Mouse (Mus musculus) midbrain, embryonic 16.5 days (tissue): ENCODE measurements around the gene Psg21. TPM values are rescaled to one million over a fixed set of nuclear protein-coding genes. Genes with fewer than 3 reads are reported as not detected.
"Not testable (repeated sequence)": the region's sequence is repeated elsewhere in the genome, so short reads cannot be mapped to it uniquely, and the experiment has no call there.

Experiments used
- ATAC-seq: fragments of 200-750 bp; cut with Nextera tagmentation; 2 replicates; pipeline ENCODE4 v1.8.0; 2017; ENCODE audit warnings: moderate TSS enrichment
- H3K27ac ChIP-seq: fragments of 300-500 bp; sonication (generic); 2 replicates; pipeline ENCODE4 v1.5.1; 2014; ENCODE audit warnings: mild to moderate bottlenecking, low read length, mixed read lengths
- H3K27me3 ChIP-seq: fragments of 300-500 bp; sonication (generic); 2 replicates; pipeline ENCODE4 v1.6.1; 2014; ENCODE audit warnings: low read depth, low read length, mixed read lengths; ENCODE audit not compliant: control insufficient read depth, insufficient read depth
- H3K36me3 ChIP-seq: fragments of 300-500 bp; sonication (generic); 2 replicates; pipeline ENCODE4 v1.6.1; 2014; ENCODE audit warnings: mild to moderate bottlenecking, low read length, moderate library complexity, mixed read lengths; ENCODE audit not compliant: control insufficient read depth, insufficient read depth
- H3K4me1 ChIP-seq: fragments of 300-500 bp; sonication (generic); 2 replicates; pipeline ENCODE4 v1.6.1; 2014; ENCODE audit warnings: mild to moderate bottlenecking, low read length, mixed read lengths; ENCODE audit not compliant: control insufficient read depth, insufficient read depth
- H3K4me2 ChIP-seq: fragments of 300-500 bp; sonication (generic); 2 replicates; pipeline ENCODE4 v1.6.1; 2014; ENCODE audit warnings: mild to moderate bottlenecking, low read length, mixed read lengths
- H3K4me3 ChIP-seq: fragments of 300-500 bp; sonication (generic); 2 replicates; pipeline ENCODE4 v1.5.1; 2014; ENCODE audit warnings: low read depth, mild to moderate bottlenecking, low read length, moderate library complexity, mixed read lengths
- H3K9ac ChIP-seq: fragments of 300-500 bp; sonication (generic); 2 replicates; pipeline ENCODE4 v1.6.1; 2014; ENCODE audit warnings: low read depth, low read length, mixed read lengths
- H3K9me3 ChIP-seq: fragments of 300-500 bp; sonication (generic); replicated peaks from 2 replicates; pipeline ENCODE4 v1.6.1; 2014; ENCODE audit warnings: mild to moderate bottlenecking, low read length, mixed read lengths; ENCODE audit not compliant: control insufficient read depth, poor library complexity, severe bottlenecking
- WGBS: fragments of 180-500 bp; shearing (Covaris S2); extraction: QIAGEN DNeasy Blood & Tissue Kit; methylation state at CpG from one replicate; pipeline ENCODE4 v1.1.7; 2014; 5-methylcytosine and 5-hydroxymethylcytosine counted together
- polyA plus RNA-seq: library from polyadenylated mRNA; unstranded; fragments of >200 nt; fragmentation: Nextera tagmentation; extraction: Ambion mirVana; gene quantifications from 2 replicates; pipeline ENCODE4 v1.2.1, GENCODE M21; 2015

Gene Psg21
- polyA plus RNA-seq = not detected in 2 replicates

- not testable (repeated sequence) for H3K27ac ChIP-seq, H3K4me3 ChIP-seq, ATAC-seq, H3K9me3 ChIP-seq, H3K4me1 ChIP-seq, H3K4me2 ChIP-seq, H3K36me3 ChIP-seq, H3K27me3 ChIP-seq, H3K9ac ChIP-seq
- 38% methylated on average over 1 of the region's 2 CpGs for WGBS
Measured at GRCm38 (mm10) chr7:18656625-18657024, at the start of gene Psg21. Psg21 (minus strand) TSS chr7:18656725.

DNA sequence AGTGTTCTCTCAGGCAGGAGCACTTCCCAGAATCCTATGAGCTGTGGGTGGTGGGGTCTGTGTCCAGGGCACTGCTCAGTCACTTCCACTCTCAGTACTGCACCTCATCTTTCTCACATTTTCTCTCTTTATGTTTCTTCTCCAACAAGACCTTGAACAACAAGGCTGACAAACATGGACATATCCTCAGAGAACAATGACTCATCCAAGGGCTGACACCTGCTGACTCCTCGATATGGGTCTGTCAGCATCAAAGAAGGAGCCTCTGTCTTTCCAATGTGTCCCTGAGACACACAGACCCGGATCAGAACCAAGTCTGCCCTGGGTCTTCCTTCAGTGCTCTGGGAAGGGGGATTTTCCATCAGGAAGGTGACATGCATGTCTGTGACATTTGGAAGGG, 29.6 kb upstream of the Psg21 start, which contains the start of gene Psg20:
Gene Psg20 (minus strand): TSS at position 101 of the 400 bp plus-strand sequence.
- Histone ChIP-seq H3K27ac (no peak within 1 kb of the TSS), H3K4me2 (no peak within 1 kb of the TSS), H3K9ac (no peak within 1 kb of the TSS), H3K4me3 (no peak within 1 kb of the TSS), H3K27me3 (no peaks in the 10 kb centered on the region), H3K4me1 (no peaks in the 10 kb centered on the region), H3K9me3 (no peaks in the 10 kb centered on the region), H3K36me3 (no peaks in the 10 kb centered on the region)
- 69% methylated on average over 2 of the region's 2 CpGs for WGBS
- ATAC-seq = no peak

- no peaks in the 10 kb centered on the region for H3K27me3 ChIP-seq
- H3K9me3 ChIP-seq = no peaks in the 10 kb centered on the region
- no peak overlapping the region for H3K4me3 ChIP-seq
- no peak overlapping the region for H3K27ac ChIP-seq
- no peak overlapping the region for H3K4me2 ChIP-seq
- H3K36me3 ChIP-seq = no peaks in the 10 kb centered on the region
- no peak for ATAC-seq
- no peaks in the 10 kb centered on the region for H3K4me1 ChIP-seq
- H3K9ac ChIP-seq = no peak overlapping the region
Measured at GRCm38 (mm10) chr7:18685586-18685985, 29.1 kb upstream of the Psg21 start.

- ATAC-seq = peak; percentile 48; the same call in 1 of the 2 replicates
- Histone ChIP-seq H3K4me1 (no peaks in the 10 kb centered on the region), H3K4me3 (no peak overlapping the region), H3K9me3 (no peaks in the 10 kb centered on the region), H3K4me2 (no peak overlapping the region), H3K27ac (no peak overlapping the region), H3K9ac (no peak overlapping the region), H3K36me3 (no peaks in the 10 kb centered on the region), H3K27me3 (no peaks in the 10 kb centered on the region)
- WGBS = 39% methylated on average over 2 of the region's 2 CpGs
Measured at GRCm38 (mm10) chr7:18679772-18680171, 23.2 kb upstream of the Psg21 start.

DNA sequence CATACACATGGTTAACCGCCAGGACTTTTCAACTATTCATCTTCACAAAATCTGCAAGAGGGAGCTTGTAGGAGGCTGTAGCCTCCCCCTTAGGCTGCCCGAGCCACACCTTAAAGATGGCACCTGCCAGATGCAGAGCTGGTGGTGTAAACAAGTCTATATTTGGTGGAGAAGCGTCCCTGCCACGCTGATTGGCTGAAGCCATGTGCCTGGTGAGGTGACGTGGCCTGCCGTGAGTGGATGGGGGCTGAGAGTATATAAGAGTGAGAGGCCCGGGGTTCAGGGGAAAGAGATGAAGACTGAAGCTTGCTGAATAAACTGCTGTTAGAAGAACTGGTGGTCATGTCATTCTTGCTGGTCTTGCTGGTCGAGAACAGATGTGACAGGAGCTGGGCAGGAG, 29.6 kb downstream of the Psg21 start:
- not testable (repeated sequence) for H3K9ac ChIP-seq, ATAC-seq, H3K4me2 ChIP-seq, H3K4me3 ChIP-seq, H3K4me1 ChIP-seq, H3K27me3 ChIP-seq, H3K9me3 ChIP-seq, H3K36me3 ChIP-seq, H3K27ac ChIP-seq
- 88% methylated on average over 8 of the region's 8 CpGs for WGBS

DNA sequence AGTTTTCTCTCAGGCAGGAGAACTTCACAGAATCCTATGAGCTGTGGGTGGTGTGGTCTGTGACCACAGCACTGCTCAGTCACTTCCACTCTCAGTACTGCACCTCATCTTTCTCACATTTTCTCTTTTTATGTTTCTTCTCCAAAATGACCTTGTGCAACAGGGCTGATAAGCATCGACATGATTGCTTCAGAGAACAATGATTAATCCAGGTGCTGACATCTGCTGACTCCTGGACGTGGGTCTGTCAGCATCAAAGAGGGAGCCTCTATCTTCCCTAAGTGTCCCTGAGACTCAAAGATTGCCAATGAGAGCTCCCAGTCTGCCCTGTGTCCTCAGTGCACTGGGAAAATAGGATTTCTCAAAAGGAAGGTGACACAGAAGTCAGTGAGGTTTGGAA, 40.1 kb downstream of the Psg21 start, which contains the start of gene Psg23:
Gene Psg23 (minus strand): TSS at position 101 of the 400 bp plus-strand sequence.
- not testable (repeated sequence) for H3K4me1 ChIP-seq, H3K36me3 ChIP-seq, H3K27ac ChIP-seq, ATAC-seq, H3K4me3 ChIP-seq, H3K4me2 ChIP-seq, H3K9me3 ChIP-seq, H3K9ac ChIP-seq, H3K27me3 ChIP-seq
- 86% methylated on average over 1 of the region's 2 CpGs for WGBS

Other genes with a start within 250 kb of the Psg21 start
- not detected in 2 replicates for gene Psg28, start 224.7 kb downstream of the Psg21 start, polyA plus RNA-seq
- gene Psg26, start 172.5 kb downstream of the Psg21 start, polyA plus RNA-seq = not detected in 2 replicates
- not detected in 2 replicates for gene Psg25, start 124.5 kb downstream of the Psg21 start, polyA plus RNA-seq
- gene Psg27, start 89.4 kb downstream of the Psg21 start, polyA plus RNA-seq = not detected in 2 replicates
- not detected in 2 replicates for gene Psg23, start 40.2 kb downstream of the Psg21 start, polyA plus RNA-seq
- not detected in 2 replicates for gene Psg20, start 29.5 kb upstream of the Psg21 start, polyA plus RNA-seq
- not detected in 2 replicates for gene Psg22, start 61.4 kb upstream of the Psg21 start, polyA plus RNA-seq
- gene Psg19, start 141.8 kb upstream of the Psg21 start, polyA plus RNA-seq = not detected in 2 replicates
- gene Psg17, start 164.9 kb upstream of the Psg21 start, polyA plus RNA-seq = 0.09 TPM in 1 of 2 replicates, not detected in the other
- gene Mill2, start 183.2 kb upstream of the Psg21 start, polyA plus RNA-seq = 0.45 and 0.69 TPM in 2 replicates
- gene Pglyrp1, start 214.6 kb upstream of the Psg21 start, polyA plus RNA-seq = 25.4 and 29.9 TPM in 2 replicates